Mouse (Mus musculus): ENCODE results near the gene Arhgap44.

GRCm38 (mm10) chr11:65028049-65028448 is 134.7 kb downstream of the Arhgap44 start:
- no peak for TF ChIP-seq POLR2A (IDR thresholded peaks at IDR 0.05; ENCODE audit: low read depth, low read length)
- TF ChIP-seq CTCF (IDR thresholded peaks at IDR 0.05; ENCODE audit: extremely low read depth, insufficient read length, insufficient replicate concordance, low read depth, low read length), result no peak
